9 mouse cellular contexts compared by ENCODE assay signal in genomic region chr19:6503926-6504655, GRCm38 (mm10). TPM values are rescaled to one million over a fixed set of nuclear protein-coding genes. Genes with fewer than 3 reads are reported as not detected.
A peak's percentile ranks its signal among the peaks of the same experiment; 100 is the strongest.
DNase-seq lines count a peak whose midpoint lies in the region; ATAC-seq lines count a peak whose summit lies in the region.
"Had no signal": no experiment of that assay in that cellular context is flagged by ENCODE, and none has a peak within 500 bp of the region (broad histone marks: within the 10 kb centered on the region; RNA-seq: fewer than 3 reads in every experiment).

No protein-coding gene starts in this region.

- no peaks in the 10 kb centered on the region for H3K27me3 ChIP-seq in midbrain, embryonic 13.5 days
- H3K27me3 ChIP-seq in midbrain, embryonic 10.5 days (ENCODE audit: low read depth, poor library complexity, severe bottlenecking) = peaks cover 86% of the 10 kb centered on the region
- H3K27me3 ChIP-seq in hindbrain, embryonic 13.5 days = no peaks in the 10 kb centered on the region

- H3K27ac ChIP-seq in midbrain, embryonic 13.5 days = peak overlapping the region; percentile 96; the same call in 1 of the 2 replicates
- no peak overlapping the region for H3K27ac ChIP-seq in midbrain, embryonic 10.5 days (replicated peaks)
- H3K27ac ChIP-seq in hindbrain, embryonic 13.5 days = peak overlapping the region; percentile 98
- H3K27ac ChIP-seq: kidney, postnatal 0 days had no signal

- H3K4me1 ChIP-seq in midbrain, embryonic 13.5 days (replicated peaks) = peaks cover 84% of the 10 kb centered on the region
- H3K4me1 ChIP-seq in midbrain, embryonic 10.5 days = peaks cover 68% of the 10 kb centered on the region
- peaks cover 90% of the 10 kb centered on the region for H3K4me1 ChIP-seq in hindbrain, embryonic 13.5 days (replicated peaks)

- 0 out of 2 replicates have a peak overlapping the region, but pooled peaks have one; percentile 24 for H3K9ac ChIP-seq in midbrain, embryonic 13.5 days (replicated peaks)
- H3K9ac ChIP-seq in hindbrain, embryonic 13.5 days = peak overlapping the region; percentile 100

- peak overlapping the region; percentile 94 for H3K4me2 ChIP-seq in midbrain, embryonic 13.5 days (replicated peaks)
- peak overlapping the region; percentile 94 for H3K4me2 ChIP-seq in hindbrain, embryonic 13.5 days

- peaks cover 42% of the 10 kb centered on the region for H3K36me3 ChIP-seq in midbrain, embryonic 13.5 days
- H3K36me3 ChIP-seq in midbrain, embryonic 10.5 days = peaks cover 26% of the 10 kb centered on the region
- peaks cover 40% of the 10 kb centered on the region for H3K36me3 ChIP-seq in hindbrain, embryonic 13.5 days

- no peak overlapping the region for H3K4me3 ChIP-seq in midbrain, embryonic 13.5 days (replicated peaks)
- H3K4me3 ChIP-seq in midbrain, embryonic 10.5 days = no peak overlapping the region
- H3K4me3 ChIP-seq in hindbrain, embryonic 13.5 days = no peak overlapping the region; the same call in none of the 2 replicates

- no peaks in the 10 kb centered on the region for H3K9me3 ChIP-seq in midbrain, embryonic 13.5 days
- H3K9me3 ChIP-seq in midbrain, embryonic 10.5 days (replicated peaks) = no peaks in the 10 kb centered on the region
- no peaks in the 10 kb centered on the region for H3K9me3 ChIP-seq in hindbrain, embryonic 13.5 days

- WGBS in midbrain, embryonic 13.5 days = 47% methylated on average over 16 of the region's 16 CpGs
- WGBS in midbrain, embryonic 10.5 days = 59% methylated on average over 14 of the region's 16 CpGs
- 34% methylated on average over 16 of the region's 16 CpGs for WGBS in hindbrain, embryonic 13.5 days

- ATAC-seq in cerebellum, adult (ENCODE audit: insufficient number of reproducible peaks, low FRiP score, low TSS enrichment) = no peak
- ATAC-seq in midbrain, embryonic 13.5 days = no peak
- no peak for ATAC-seq in hindbrain, embryonic 13.5 days (ENCODE audit: low FRiP score)

- DNase-seq in cerebellum, adult 11 months = peak; percentile 67
- DNase-seq in midbrain, embryonic 10.5 days (ENCODE audit: low spot score) = no peak
- DNase-seq in right cerebral cortex, postnatal 25 days = peak; percentile 76
- no peak for DNase-seq in thymus, postnatal 4 days
- DNase-seq in c-Kit-positive CD71-positive TER-119-positive erythroid progenitor cells, embryonic 14.5 days (ENCODE audit: low spot score) = no peak

RNA-seq across cellular contexts. Expression of gene Slc22a12, which starts 38.7 kb away (rescaled TPM):
- 0.19 TPM in 1 of 2 replicates, not detected in the other for polyA plus RNA-seq in midbrain, embryonic 13.5 days (2015; fragmentation: Nextera tagmentation; extraction: Ambion mirVana)
- not detected in 2 replicates for polyA plus RNA-seq in midbrain, embryonic 10.5 days (2016; fragmentation: Nextera tagmentation; extraction: Ambion mirVana)
- polyA plus RNA-seq in hindbrain, embryonic 13.5 days (2015; fragmentation: Nextera tagmentation; extraction: Ambion mirVana) = 0.10 and 0.23 TPM in 2 replicates

Comparison
In these comparisons a context has a peak if more than half of its experiments do, and no peak if none do; other contexts are left out.
1. DNase-seq: peak in cerebellum, adult 11 months (single experiment) and right cerebral cortex, postnatal 25 days (single experiment); none in midbrain, embryonic 10.5 days (single experiment), thymus, postnatal 4 days (single experiment) and c-Kit-positive CD71-positive TER-119-positive erythroid progenitor cells, embryonic 14.5 days (single experiment).